ENCODE assay signal across 11 mouse cellular contexts in the genomic region with DNA sequence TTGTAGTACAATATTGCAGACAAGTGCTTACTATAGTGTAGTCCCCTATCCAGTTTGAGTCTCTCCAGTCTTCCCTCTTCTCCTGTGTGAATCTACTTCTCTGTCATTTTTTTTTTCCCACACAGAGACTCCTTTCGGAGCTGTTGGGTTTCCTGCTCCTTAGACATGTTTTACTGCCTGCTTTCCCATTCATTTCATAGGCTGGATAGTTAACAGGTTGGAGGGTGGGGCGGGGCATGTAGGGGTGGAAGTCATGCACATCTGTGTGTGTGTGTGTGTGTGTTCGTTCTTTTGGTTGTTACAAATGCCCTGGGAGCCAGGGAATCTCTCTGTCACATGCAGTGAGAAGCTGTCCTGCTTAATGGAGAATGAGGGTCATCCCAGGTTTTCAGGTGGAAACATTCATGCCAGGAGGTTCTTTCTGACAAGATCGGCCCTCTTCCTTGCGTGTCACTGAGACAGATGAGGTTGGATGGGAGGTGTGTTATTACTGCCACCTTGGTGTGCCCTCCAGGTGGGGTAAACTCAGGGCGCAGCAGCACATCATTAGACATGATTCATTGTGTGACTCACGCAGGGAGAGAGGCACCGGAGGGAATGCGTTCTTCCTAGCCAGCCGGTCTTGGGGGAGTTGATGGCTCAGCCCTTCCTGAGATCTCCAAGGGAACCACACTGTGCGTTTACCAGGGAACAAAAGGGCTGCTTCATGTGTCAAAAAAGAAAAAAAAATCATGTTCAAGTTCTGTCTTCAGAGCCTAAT. TPM values are rescaled to one million over a fixed set of nuclear protein-coding genes. Genes with fewer than 3 reads are reported as not detected.
DNase-seq lines count a peak whose midpoint lies in the region; ATAC-seq and TF ChIP-seq lines count a peak whose summit lies in the region.
"Had no signal": no experiment of that assay in that cellular context is flagged by ENCODE, and none has a peak within 500 bp of the region (broad histone marks: within the 10 kb centered on the region; RNA-seq: fewer than 3 reads in every experiment).

No protein-coding gene starts in this region.

- H3K27me3 ChIP-seq in hindbrain, embryonic 13.5 days, result no peaks in the 10 kb centered on the region
- H3K27me3 ChIP-seq in hindbrain, embryonic 10.5 days (ENCODE audit: insufficient read depth, poor library complexity, severe bottlenecking), result no peaks in the 10 kb centered on the region
- no peaks in the 10 kb centered on the region for H3K27me3 ChIP-seq in C2C12 (ENCODE audit: control insufficient read depth, insufficient read depth, insufficient read length)
- H3K27me3 ChIP-seq: stomach, embryonic 15.5 days had no signal

- no peaks in the 10 kb centered on the region for H3K9me3 ChIP-seq in hindbrain, embryonic 13.5 days
- H3K9me3 ChIP-seq in hindbrain, embryonic 10.5 days, result no peaks in the 10 kb centered on the region
- H3K9me3 ChIP-seq: stomach, embryonic 15.5 days had no signal

- H3K4me3 ChIP-seq in hindbrain, embryonic 13.5 days, result no peak overlapping the region
- H3K4me3 ChIP-seq in hindbrain, embryonic 10.5 days, result no peak overlapping the region
- H3K4me3 ChIP-seq in C2C12 (ENCODE audit: insufficient read depth, poor library complexity, severe bottlenecking), result no peak overlapping the region
- H3K4me3 ChIP-seq in bone marrow, adult 2 months (replicated peaks; ENCODE audit: control insufficient read depth, low read depth, low read length), result no peak overlapping the region
- H3K4me3 ChIP-seq: stomach, embryonic 15.5 days had no signal

- peaks cover 3% of the 10 kb centered on the region for H3K79me2 ChIP-seq in C2C12 (ENCODE audit: control insufficient read depth, insufficient read depth)

- no peaks in the 10 kb centered on the region for H3K36me3 ChIP-seq in hindbrain, embryonic 13.5 days
- no peaks in the 10 kb centered on the region for H3K36me3 ChIP-seq in hindbrain, embryonic 10.5 days
- no peaks in the 10 kb centered on the region for H3K36me3 ChIP-seq in C2C12 (ENCODE audit: control insufficient read depth, insufficient read depth)
- H3K36me3 ChIP-seq: stomach, embryonic 15.5 days had no signal

- H3K27ac ChIP-seq in hindbrain, embryonic 13.5 days, result peak overlapping the region; percentile 23; the same call in 1 of the 2 replicates
- H3K27ac ChIP-seq in hindbrain, embryonic 10.5 days, result no peak overlapping the region
- H3K27ac ChIP-seq in bone marrow, adult 2 months (ENCODE audit: control insufficient read depth, insufficient read depth, low read depth, low read length, poor library complexity), result peak overlapping the region; percentile 77
- H3K27ac ChIP-seq: stomach, embryonic 15.5 days had no signal

- no peak for TF ChIP-seq CTCF in C2C12 (IDR thresholded peaks at IDR 0.05; ENCODE audit: control insufficient read depth, insufficient read depth, insufficient read length)
- no peak for TF ChIP-seq CTCF in bone marrow, adult 2 months (IDR thresholded peaks at IDR 0.05; ENCODE audit: control insufficient read depth, insufficient read depth, low read length)

- no peak overlapping the region for H3K4me2 ChIP-seq in hindbrain, embryonic 13.5 days
- H3K4me2 ChIP-seq: midbrain, embryonic 11.5 days; stomach, embryonic 15.5 days had no signal

- 48% methylated on average over 11 of the region's 11 CpGs for WGBS in hindbrain, embryonic 13.5 days
- WGBS in hindbrain, embryonic 10.5 days, result 63% methylated on average over 11 of the region's 11 CpGs
- WGBS in bone marrow, adult 2 months, result 77% methylated on average over 11 of the region's 11 CpGs

- TF ChIP-seq POLR2A in bone marrow, adult 2 months (IDR thresholded peaks at IDR 0.05; ENCODE audit: borderline replicate concordance, control insufficient read depth, low read depth, low read length), result no peak

- H3ac ChIP-seq in C2C12 (ENCODE audit: control insufficient read depth, insufficient read length, low read depth), result no peak overlapping the region

- no peaks in the 10 kb centered on the region for H3K79me3 ChIP-seq in C2C12 (ENCODE audit: low read depth)

- H3K9ac ChIP-seq in hindbrain, embryonic 13.5 days, result 0 out of 2 replicates have a peak overlapping the region, but pooled peaks have one; percentile 31
- H3K9ac ChIP-seq: stomach, embryonic 15.5 days had no signal

- no peak for DNase-seq in hindbrain, embryonic 10.5 days (ENCODE audit: low spot score)
- peak; percentile 18 for DNase-seq in naive thymus-derived CD4-positive, alpha-beta T cell, adult 2 months (ENCODE audit: low read depth)
- no peak for DNase-seq in yolk sac, embryonic 10.5 days (ENCODE audit: low spot score)
- DNase-seq in cerebellum, adult 8-10 months, result no peak
- no peak for DNase-seq in heart, postnatal 25 days (ENCODE audit: low spot score)
- DNase-seq: kidney, postnatal 4 days had no signal

- intact Hi-C loops in heart, postnatal 25 days (cut with DNase I), result no loop called here

- peaks cover 21% of the 10 kb centered on the region for H3K4me1 ChIP-seq in hindbrain, embryonic 13.5 days (replicated peaks)
- peaks cover 22% of the 10 kb centered on the region for H3K4me1 ChIP-seq in hindbrain, embryonic 10.5 days (replicated peaks)
- H3K4me1 ChIP-seq in bone marrow, adult 2 months (ENCODE audit: control insufficient read depth, insufficient read depth, low read length), result peaks cover 10% of the 10 kb centered on the region; the same call in 1 of the 2 replicates

- ATAC-seq in hindbrain, embryonic 13.5 days (ENCODE audit: low FRiP score), result no peak

TF ChIP-seq in C2C12, 6 proteins besides CTCF, POLR2A, EP300 and RAD21:
- no peak for TF ChIP-seq MYOG (IDR thresholded peaks at IDR 0.05; ENCODE audit: control insufficient read depth, extremely low read depth, insufficient read length)
- peak; percentile 72 for TF ChIP-seq FOSL1 (IDR thresholded peaks at IDR 0.05; ENCODE audit: insufficient read depth, low read length, poor library complexity, severe bottlenecking)
- TF ChIP-seq MYOD1 (IDR thresholded peaks at IDR 0.05; ENCODE audit: control insufficient read depth, insufficient read length, low read depth), result no peak
- no peak for TF ChIP-seq USF1 (IDR thresholded peaks at IDR 0.05; ENCODE audit: low read depth)
- no peak for TF ChIP-seq CEBPB (IDR thresholded peaks at IDR 0.05; ENCODE audit: low read depth)
- TF ChIP-seq MAX (IDR thresholded peaks at IDR 0.05), result peak; percentile 25

RNA-seq across cellular contexts. Expression of gene Dgkd, which starts 4.7 kb away (rescaled TPM):
- polyA plus RNA-seq in hindbrain, embryonic 13.5 days (2015; fragmentation: Nextera tagmentation; extraction: Ambion mirVana), result 42.7 and 44.7 TPM in 2 replicates
- 32.6 and 33.6 TPM in 2 replicates for polyA plus RNA-seq in hindbrain, embryonic 10.5 days (2016; fragmentation: Nextera tagmentation; extraction: Ambion mirVana)
- polyA plus RNA-seq in C2C12 (2012; fragmentation: generic; extraction: Trizol), result 20.4 TPM
- 33.5 and 56.0 TPM in 2 replicates for polyA plus RNA-seq in bone marrow, adult 2 months (2011; ENCODE audit: insufficient read depth, insufficient read length, low replicate concordance, missing spikeins)
- 10 to 100 TPM; 56.5 to 56.7 TPM for total RNA-seq in heart, postnatal 25 days (2021)

RNA-seq across cellular contexts. Expression of gene Sag, which starts 44.9 kb away (rescaled TPM):
- polyA plus RNA-seq in hindbrain, embryonic 13.5 days (2015; fragmentation: Nextera tagmentation; extraction: Ambion mirVana), result 2.5 and 2.9 TPM in 2 replicates
- 2.5 and 3.3 TPM in 2 replicates for polyA plus RNA-seq in hindbrain, embryonic 10.5 days (2016; fragmentation: Nextera tagmentation; extraction: Ambion mirVana)
- polyA plus RNA-seq in C2C12 (2012; fragmentation: generic; extraction: Trizol), result 0.68 TPM
- polyA plus RNA-seq in bone marrow, adult 2 months (2011; ENCODE audit: insufficient read depth, insufficient read length, low replicate concordance, missing spikeins), result 4.0 and 7.0 TPM in 2 replicates
- under 1 TPM; 0.20 to 0.39 TPM for total RNA-seq in heart, postnatal 25 days (2021)
